Comparison of ENCODE assay signal across 18 mouse cellular contexts in genomic region chr4:153885836-153886235, GRCm38 (mm10).
DNase-seq lines count a peak whose midpoint lies in the region; ATAC-seq lines count a peak whose summit lies in the region.
"Had no signal": no experiment of that assay in that cellular context is flagged by ENCODE, and none has a peak within 500 bp of the region (broad histone marks: within the 10 kb centered on the region; RNA-seq: fewer than 3 reads in every experiment).

No protein-coding gene starts in this region.

- H3K4me1 ChIP-seq in forebrain, embryonic 14.5 days (ENCODE audit: control insufficient read depth, insufficient read depth, low read length): no peaks in the 10 kb centered on the region
- no peaks in the 10 kb centered on the region for H3K4me1 ChIP-seq in forebrain, embryonic 13.5 days
- H3K4me1 ChIP-seq: megakaryocyte, embryonic 14.5 days had no signal

- H3K9me3 ChIP-seq in forebrain, embryonic 14.5 days (replicated peaks; ENCODE audit: control insufficient read depth, low read length): no peaks in the 10 kb centered on the region
- peaks cover 6% of the 10 kb centered on the region; the same call in 1 of the 2 replicates for H3K9me3 ChIP-seq in forebrain, embryonic 13.5 days (replicated peaks)
- H3K9me3 ChIP-seq: embryonic facial prominence, embryonic 10.5 days; neural tube, embryonic 15.5 days had no signal

- no peaks in the 10 kb centered on the region for H3K36me3 ChIP-seq in forebrain, embryonic 14.5 days (ENCODE audit: control insufficient read depth, insufficient read depth, low read length)
- H3K36me3 ChIP-seq in forebrain, embryonic 13.5 days (ENCODE audit: poor library complexity, severe bottlenecking): no peaks in the 10 kb centered on the region
- H3K36me3 ChIP-seq: embryonic facial prominence, embryonic 10.5 days; neural tube, embryonic 15.5 days had no signal

- H3K27ac ChIP-seq in forebrain, embryonic 14.5 days (ENCODE audit: low read depth, low read length): no peak overlapping the region
- H3K27ac ChIP-seq in forebrain, embryonic 13.5 days: no peak overlapping the region
- H3K27ac ChIP-seq: embryonic facial prominence, embryonic 10.5 days; neural tube, embryonic 15.5 days had no signal

- no peak for ATAC-seq in forebrain, embryonic 14.5 days
- no peak for ATAC-seq in forebrain, embryonic 13.5 days
- ATAC-seq in erythroblast, adult 5-6 weeks (replicated peaks; ENCODE audit: low FRiP score, poor library complexity, severe bottlenecking): no peak
- ATAC-seq: intestine, postnatal 0 days had no signal

- H3K4me3 ChIP-seq in forebrain, embryonic 14.5 days (ENCODE audit: low read depth, low read length): no peak overlapping the region
- no peak overlapping the region for H3K4me3 ChIP-seq in forebrain, embryonic 13.5 days
- H3K4me3 ChIP-seq: embryonic facial prominence, embryonic 10.5 days; neural tube, embryonic 15.5 days had no signal

- peak; percentile 35 for DNase-seq in forebrain, embryonic 14.5 days (ENCODE audit: low spot score)
- peak; percentile 37 to 59 for DNase-seq in layer of hippocampus, postnatal 10 days (ENCODE audit: low spot score in 2 of 2)
- no peak for DNase-seq in layer of hippocampus, adult 9-10 months (ENCODE audit: low spot score)
- peak; percentile 19 for DNase-seq in right cerebral cortex, postnatal 4 days
- DNase-seq in right cerebral cortex, postnatal 25 days: no peak
- peak; percentile 6 to 27 for DNase-seq in layer of hippocampus, postnatal 36 days
- DNase-seq: adrenal gland, postnatal 10 days; gastrocnemius, postnatal 36 days; kidney, postnatal 10 days; thymus, postnatal 36 days had no signal

- no peaks in the 10 kb centered on the region for H3K27me3 ChIP-seq in forebrain, embryonic 14.5 days (replicated peaks; ENCODE audit: control insufficient read depth, insufficient read depth, low read length)
- no peaks in the 10 kb centered on the region for H3K27me3 ChIP-seq in forebrain, embryonic 13.5 days
- H3K27me3 ChIP-seq: megakaryocyte, embryonic 14.5 days; neural tube, embryonic 15.5 days had no signal

- WGBS in forebrain, embryonic 14.5 days: 47% methylated on average over 6 of the region's 6 CpGs
- WGBS in forebrain, embryonic 13.5 days: 56% methylated on average over 6 of the region's 6 CpGs

- H3K4me2 ChIP-seq in forebrain, embryonic 14.5 days (ENCODE audit: low read length): no peak overlapping the region
- no peak overlapping the region for H3K4me2 ChIP-seq in forebrain, embryonic 13.5 days
- H3K4me2 ChIP-seq: heart, embryonic 11.5 days; liver, embryonic 11.5 days; neural tube, embryonic 15.5 days had no signal

- H3K9ac ChIP-seq in forebrain, embryonic 14.5 days (ENCODE audit: low read length): no peak overlapping the region
- H3K9ac ChIP-seq in forebrain, embryonic 13.5 days: no peak overlapping the region
- H3K9ac ChIP-seq: neural tube, embryonic 15.5 days had no signal

Comparison
In these comparisons a context has a peak if more than half of its experiments do, and no peak if none do; other contexts are left out.
1. DNase-seq: peak in forebrain, embryonic 14.5 days (single experiment), layer of hippocampus, postnatal 10 days (2 of 2), right cerebral cortex, postnatal 4 days (single experiment) and layer of hippocampus, postnatal 36 days (2 of 2); none in layer of hippocampus, adult 9-10 months (single experiment) and right cerebral cortex, postnatal 25 days (single experiment).